Mouse (Mus musculus) embryo, embryonic 9.5 days (tissue): ENCODE results near the gene Adcy1.
A peak's percentile ranks its signal among the peaks of the same experiment; 100 is the strongest.
"Not testable (repeated sequence)": the region's sequence is repeated elsewhere in the genome, so short reads cannot be mapped to it uniquely, and the experiment has no call there.

Experiments used
- DNase-seq: peaks from one replicate; pipeline ENCODE4 v3.0.0-alpha.2; 2017; ENCODE audit errors: extremely low spot score

Adcy1 gene

GRCm38 (mm10) chr11:7214342-7214660 is 151.0 kb downstream of the Adcy1 start:
- no peak for DNase-seq

GRCm38 (mm10) chr11:7214761-7215160 is 151.5 kb downstream of the Adcy1 start:
- DNase-seq, result peak; percentile 76

GRCm38 (mm10) chr11:7215703-7216102 is 152.4 kb downstream of the Adcy1 start:
- DNase-seq, result peak; percentile 55

GRCm38 (mm10) chr11:7221826-7222225 is 158.5 kb downstream of the Adcy1 start:
- DNase-seq, result not testable (repeated sequence)

- DNase-seq, result no peak
These were observed 162.9 kb downstream of the Adcy1 start for GRCm38 (mm10) chr11:7226200-7226599.

GRCm38 (mm10) chr11:7226810-7227550 is 163.7 kb downstream of the Adcy1 start:
- DNase-seq, result no peak

- no peak for DNase-seq
These were observed 164.8 kb downstream of the Adcy1 start for GRCm38 (mm10) chr11:7228107-7228506.
